Mouse (Mus musculus): ENCODE measurements at regions not wholly inside any gene's neighbourhood (a gene's known extent, or its start where the extent isn't known, plus 50 kb on each side); places are given as distances from the start of the nearest gene placed in this dataset.

DNA sequence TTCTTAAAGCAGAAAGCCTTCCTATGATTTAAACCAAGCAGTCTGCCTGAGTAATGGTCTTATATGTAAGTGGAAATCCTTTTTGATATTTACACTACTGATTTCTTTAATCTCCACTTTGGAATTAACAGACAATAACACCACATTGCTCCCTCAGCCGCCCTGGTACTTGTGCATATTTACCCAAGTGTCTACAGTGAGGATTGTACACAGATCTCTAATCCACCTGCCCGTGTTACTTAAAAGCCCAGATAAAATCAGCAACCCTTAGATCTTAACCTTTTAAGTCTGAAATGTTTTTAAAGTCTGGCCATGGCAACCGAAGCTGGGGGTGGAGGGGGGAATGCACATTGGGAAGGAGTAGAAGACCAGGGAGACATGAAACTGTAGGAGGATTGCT lies 382.3 kb upstream of the Nr2f2 start:
- no peak overlapping the region for H3K4me2 ChIP-seq (ENCODE audit: low read length)
- H3K27me3 ChIP-seq (replicated peaks; ENCODE audit: control insufficient read depth, insufficient read depth, low read length) = no peaks in the 10 kb centered on the region
- H3K27ac ChIP-seq (ENCODE audit: low read depth, low read length) = no peak overlapping the region
- no peaks in the 10 kb centered on the region for H3K36me3 ChIP-seq (ENCODE audit: control insufficient read depth, insufficient read depth, low read length)
- no peak for ATAC-seq
- H3K9ac ChIP-seq (ENCODE audit: low read depth, low read length) = no peak overlapping the region
- no peaks in the 10 kb centered on the region for H3K9me3 ChIP-seq (ENCODE audit: control insufficient read depth, low read length)
- no peak overlapping the region for H3K4me3 ChIP-seq (ENCODE audit: low read length)
- no peaks in the 10 kb centered on the region for H3K4me1 ChIP-seq (ENCODE audit: control insufficient read depth, insufficient read depth, low read depth, low read length)
- 73% methylated on average over 3 of the region's 3 CpGs for WGBS

DNA sequence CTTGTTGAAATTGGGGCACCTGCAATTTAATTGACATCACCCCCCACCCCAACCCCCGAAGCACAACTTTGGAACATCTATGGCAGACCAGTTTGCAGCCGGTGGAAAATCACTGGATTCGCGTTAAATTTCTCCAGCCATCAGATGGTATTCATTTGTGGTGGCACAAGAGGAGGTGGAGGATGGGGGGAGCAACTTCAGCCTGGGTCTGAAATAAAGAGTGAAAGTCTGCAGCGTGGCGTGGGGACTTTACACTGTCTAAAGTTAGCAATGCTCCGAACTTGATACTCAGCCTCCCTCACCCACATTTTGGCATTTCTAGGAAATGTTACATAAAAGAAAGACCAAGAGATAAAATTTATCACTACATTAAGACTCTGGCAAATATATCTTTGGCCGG lies 381.8 kb upstream of the Nr2f2 start:
- H3K36me3 ChIP-seq (ENCODE audit: control insufficient read depth, insufficient read depth, low read length) = no peaks in the 10 kb centered on the region
- H3K9ac ChIP-seq (ENCODE audit: low read depth, low read length) = no peak overlapping the region
- H3K4me3 ChIP-seq (ENCODE audit: low read length) = no peak overlapping the region
- H3K27ac ChIP-seq (ENCODE audit: low read depth, low read length) = no peak overlapping the region
- H3K9me3 ChIP-seq (ENCODE audit: control insufficient read depth, low read length) = no peaks in the 10 kb centered on the region
- H3K4me2 ChIP-seq (ENCODE audit: low read length) = no peak overlapping the region
- WGBS = 89% methylated on average over 8 of the region's 8 CpGs
- ATAC-seq = no peak
- no peaks in the 10 kb centered on the region for H3K27me3 ChIP-seq (replicated peaks; ENCODE audit: control insufficient read depth, insufficient read depth, low read length)
- no peaks in the 10 kb centered on the region for H3K4me1 ChIP-seq (ENCODE audit: control insufficient read depth, insufficient read depth, low read depth, low read length)

DNA sequence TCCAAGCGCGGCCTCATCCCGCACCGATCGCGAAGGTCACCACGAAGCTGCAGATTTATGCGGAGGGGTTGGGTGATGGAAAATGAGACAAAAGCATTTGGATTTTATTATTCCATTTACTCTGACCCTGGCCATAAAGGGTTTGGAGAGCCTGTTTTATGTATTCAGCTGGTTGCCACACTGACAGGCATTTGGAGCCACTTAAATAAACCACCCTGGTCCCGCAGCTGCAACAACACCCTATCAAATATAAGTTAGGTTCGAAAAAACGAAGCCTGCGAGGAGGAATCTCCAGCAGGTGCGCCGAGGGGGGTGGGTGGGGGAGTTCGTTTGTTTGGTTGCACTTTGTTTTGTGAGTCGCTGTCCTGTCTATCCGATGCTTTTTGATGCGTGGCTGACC lies 377.8 kb upstream of the Nr2f2 start:
- ATAC-seq = no peak
- H3K27me3 ChIP-seq (replicated peaks; ENCODE audit: control insufficient read depth, insufficient read depth, low read length) = no peaks in the 10 kb centered on the region
- WGBS = 71% methylated on average over 18 of the region's 18 CpGs
- H3K4me3 ChIP-seq (ENCODE audit: low read length) = no peak overlapping the region
- no peaks in the 10 kb centered on the region for H3K4me1 ChIP-seq (ENCODE audit: control insufficient read depth, insufficient read depth, low read depth, low read length)
- no peak overlapping the region for H3K27ac ChIP-seq (ENCODE audit: low read depth, low read length)
- H3K9me3 ChIP-seq (ENCODE audit: control insufficient read depth, low read length) = no peaks in the 10 kb centered on the region
- H3K36me3 ChIP-seq (ENCODE audit: control insufficient read depth, insufficient read depth, low read length) = no peaks in the 10 kb centered on the region
- H3K4me2 ChIP-seq (ENCODE audit: low read length) = no peak overlapping the region
- no peak overlapping the region for H3K9ac ChIP-seq (ENCODE audit: low read depth, low read length)

DNA sequence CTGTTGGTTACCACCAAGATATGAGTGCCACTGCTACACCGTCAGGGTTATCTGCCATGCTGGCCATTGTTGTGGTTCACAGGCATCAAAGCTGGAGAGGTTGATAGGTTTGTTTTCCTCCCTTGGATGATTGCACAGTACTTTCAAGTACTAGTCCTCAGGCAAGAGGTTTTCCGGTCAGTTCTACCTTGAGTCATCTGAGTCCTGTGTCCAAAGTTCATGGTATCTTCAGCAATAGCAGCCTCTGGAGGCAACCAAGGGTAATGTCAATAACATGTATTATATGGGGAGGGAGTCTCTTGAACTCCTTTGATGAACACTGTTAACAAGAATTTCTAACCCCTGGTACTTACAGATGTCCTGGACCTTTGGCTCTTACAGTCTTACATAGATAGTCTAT lies 369.1 kb upstream of the Nr2f2 start:
- H3K27me3 ChIP-seq (replicated peaks; ENCODE audit: control insufficient read depth, insufficient read depth, low read length) = no peaks in the 10 kb centered on the region
- H3K27ac ChIP-seq (ENCODE audit: low read depth, low read length) = no peak overlapping the region
- 0 out of 2 replicates have a peak, but pooled peaks cover 2% of the 10 kb centered on the region for H3K9me3 ChIP-seq (ENCODE audit: control insufficient read depth, low read length)
- ATAC-seq = no peak
- H3K4me1 ChIP-seq (ENCODE audit: control insufficient read depth, insufficient read depth, low read depth, low read length) = no peaks in the 10 kb centered on the region
- H3K4me2 ChIP-seq (ENCODE audit: low read length) = no peak overlapping the region
- no peaks in the 10 kb centered on the region for H3K36me3 ChIP-seq (ENCODE audit: control insufficient read depth, insufficient read depth, low read length)
- no peak overlapping the region for H3K4me3 ChIP-seq (ENCODE audit: low read length)
- no peak overlapping the region for H3K9ac ChIP-seq (ENCODE audit: low read depth, low read length)
- 98% methylated on average over 2 of the region's 2 CpGs for WGBS

DNA sequence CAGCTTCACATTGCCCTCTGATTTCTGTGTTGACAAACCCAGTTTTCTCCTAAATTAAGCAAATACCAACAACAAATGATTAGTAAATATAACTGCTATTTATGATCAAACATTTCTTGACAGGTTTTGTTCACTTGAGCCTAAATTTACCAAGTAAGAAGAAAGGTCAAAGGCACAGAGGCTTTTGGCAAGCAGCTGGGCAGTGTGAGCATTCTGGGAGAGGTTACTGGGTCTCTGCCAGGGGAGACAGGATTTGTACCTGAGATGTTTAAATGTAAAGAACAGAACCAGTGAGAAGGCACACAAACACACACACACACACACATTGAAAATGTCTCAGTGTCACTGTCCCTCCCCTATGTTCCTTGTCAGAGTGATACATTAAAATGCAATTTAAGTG lies 367.0 kb upstream of the Nr2f2 start:
- no peak overlapping the region for H3K4me3 ChIP-seq (ENCODE audit: low read length)
- no peaks in the 10 kb centered on the region for H3K9me3 ChIP-seq (ENCODE audit: control insufficient read depth, low read length)
- no peaks in the 10 kb centered on the region for H3K27me3 ChIP-seq (replicated peaks; ENCODE audit: control insufficient read depth, insufficient read depth, low read length)
- H3K4me1 ChIP-seq (ENCODE audit: control insufficient read depth, insufficient read depth, low read depth, low read length) = no peaks in the 10 kb centered on the region
- no peaks in the 10 kb centered on the region for H3K36me3 ChIP-seq (ENCODE audit: control insufficient read depth, insufficient read depth, low read length)
- H3K9ac ChIP-seq (ENCODE audit: low read depth, low read length) = no peak overlapping the region
- H3K27ac ChIP-seq (ENCODE audit: low read depth, low read length) = no peak overlapping the region
- ATAC-seq = no peak
- H3K4me2 ChIP-seq (ENCODE audit: low read length) = no peak overlapping the region

DNA sequence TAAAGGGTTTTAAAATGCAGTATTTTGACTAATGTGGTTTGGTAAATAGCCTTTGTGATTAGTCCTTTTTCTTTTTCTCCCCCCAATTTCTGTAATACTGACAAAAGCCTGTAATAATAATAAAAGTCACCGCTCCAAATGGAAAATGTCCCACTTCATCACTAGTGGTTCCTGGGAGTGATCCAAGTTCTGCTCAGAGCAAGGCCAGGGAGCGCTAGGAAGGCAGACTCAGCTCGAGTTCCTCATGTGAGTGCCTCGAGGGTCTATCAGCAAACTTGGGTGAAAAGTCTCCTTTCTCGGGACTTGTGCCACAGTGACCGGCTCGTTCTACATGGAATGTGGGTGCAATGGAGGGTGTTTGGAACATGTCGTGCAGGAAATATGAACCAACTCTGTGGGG lies 363.4 kb upstream of the Nr2f2 start:
- H3K4me2 ChIP-seq (ENCODE audit: low read length) = no peak overlapping the region
- 93% methylated on average over 8 of the region's 8 CpGs for WGBS
- H3K4me3 ChIP-seq (ENCODE audit: low read length) = no peak overlapping the region
- H3K27me3 ChIP-seq (replicated peaks; ENCODE audit: control insufficient read depth, insufficient read depth, low read length) = no peaks in the 10 kb centered on the region
- H3K9me3 ChIP-seq (ENCODE audit: control insufficient read depth, low read length) = no peaks in the 10 kb centered on the region
- no peak overlapping the region for H3K27ac ChIP-seq (ENCODE audit: low read depth, low read length)
- H3K36me3 ChIP-seq (ENCODE audit: control insufficient read depth, insufficient read depth, low read length) = no peaks in the 10 kb centered on the region
- no peaks in the 10 kb centered on the region for H3K4me1 ChIP-seq (ENCODE audit: control insufficient read depth, insufficient read depth, low read depth, low read length)
- ATAC-seq = no peak
- no peak overlapping the region for H3K9ac ChIP-seq (ENCODE audit: low read depth, low read length)

DNA sequence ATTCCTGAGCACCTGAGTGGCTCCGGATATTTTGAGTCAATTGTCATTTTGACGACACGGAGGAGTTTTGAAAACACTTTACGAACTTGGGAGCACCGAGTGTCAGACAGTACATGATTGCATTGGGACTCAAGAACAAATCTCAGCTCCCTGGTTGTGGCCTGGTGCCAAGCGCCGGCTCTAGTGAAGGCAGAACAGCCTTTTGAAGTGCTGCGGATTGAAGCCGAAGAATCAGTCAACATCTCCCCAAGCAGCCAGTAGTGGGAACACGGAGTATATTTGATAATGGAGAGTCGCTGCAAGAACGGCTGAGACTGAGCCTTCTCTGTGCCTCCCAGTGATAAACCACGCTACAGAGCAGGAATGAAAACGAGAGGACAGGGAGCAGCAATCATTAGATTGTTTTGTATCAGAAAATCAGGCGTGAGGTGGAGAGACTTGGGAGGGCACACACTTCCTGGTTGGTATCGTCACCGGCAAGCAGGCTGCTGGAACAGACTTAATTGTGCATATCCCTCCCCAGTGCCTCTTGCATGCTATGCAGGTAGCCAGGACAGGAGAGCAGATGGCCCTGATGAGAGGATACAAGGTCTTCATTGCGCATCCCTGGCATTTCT lies 351.7 kb upstream of the Nr2f2 start:
- 58% methylated on average over 18 of the region's 18 CpGs for WGBS
- no peak for ATAC-seq
- Histone ChIP-seq H3K9me3 (ENCODE audit: control insufficient read depth, low read length) (no peaks in the 10 kb centered on the region), H3K27ac (ENCODE audit: low read depth, low read length) (no peak overlapping the region), H3K9ac (ENCODE audit: low read depth, low read length) (no peak overlapping the region), H3K4me2 (ENCODE audit: low read length) (peak overlapping the region; percentile 32), H3K27me3 (replicated peaks; ENCODE audit: control insufficient read depth, insufficient read depth, low read length) (no peaks in the 10 kb centered on the region), H3K4me3 (ENCODE audit: low read length) (no peak overlapping the region), H3K36me3 (ENCODE audit: control insufficient read depth, insufficient read depth, low read length) (no peaks in the 10 kb centered on the region), H3K4me1 (ENCODE audit: control insufficient read depth, insufficient read depth, low read depth, low read length) (peaks cover 4% of the 10 kb centered on the region; the same call in 1 of the 2 replicates)

DNA sequence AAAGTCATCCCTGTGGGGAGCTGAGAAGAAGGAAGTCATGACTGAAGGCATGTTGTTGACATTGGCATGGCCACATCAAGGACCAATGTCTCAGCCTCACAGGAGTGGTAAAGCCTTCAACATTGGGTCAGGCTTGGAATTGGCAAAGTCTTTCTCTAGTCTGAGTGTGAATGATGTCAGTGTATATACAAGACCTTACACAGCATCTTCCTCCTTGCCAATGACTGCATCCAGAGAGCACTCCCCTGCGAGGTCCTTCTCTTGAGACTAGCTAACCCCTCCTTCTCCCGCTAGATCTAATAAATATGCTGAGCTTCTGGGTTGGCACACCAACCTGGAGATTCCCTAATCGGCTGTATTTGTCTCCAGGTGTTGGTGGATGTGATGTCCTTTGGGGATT lies 351.1 kb upstream of the Nr2f2 start:
- H3K9ac ChIP-seq (ENCODE audit: low read depth, low read length) = no peak overlapping the region
- H3K9me3 ChIP-seq (ENCODE audit: control insufficient read depth, low read length) = no peaks in the 10 kb centered on the region
- no peak overlapping the region for H3K4me2 ChIP-seq (ENCODE audit: low read length)
- no peak for ATAC-seq
- no peaks in the 10 kb centered on the region for H3K27me3 ChIP-seq (replicated peaks; ENCODE audit: control insufficient read depth, insufficient read depth, low read length)
- H3K4me1 ChIP-seq (ENCODE audit: control insufficient read depth, insufficient read depth, low read depth, low read length) = peaks cover 4% of the 10 kb centered on the region; the same call in 1 of the 2 replicates
- no peaks in the 10 kb centered on the region for H3K36me3 ChIP-seq (ENCODE audit: control insufficient read depth, insufficient read depth, low read length)
- no peak overlapping the region for H3K4me3 ChIP-seq (ENCODE audit: low read length)
- no peak overlapping the region for H3K27ac ChIP-seq (ENCODE audit: low read depth, low read length)
- 87% methylated on average over 3 of the region's 3 CpGs for WGBS

DNA sequence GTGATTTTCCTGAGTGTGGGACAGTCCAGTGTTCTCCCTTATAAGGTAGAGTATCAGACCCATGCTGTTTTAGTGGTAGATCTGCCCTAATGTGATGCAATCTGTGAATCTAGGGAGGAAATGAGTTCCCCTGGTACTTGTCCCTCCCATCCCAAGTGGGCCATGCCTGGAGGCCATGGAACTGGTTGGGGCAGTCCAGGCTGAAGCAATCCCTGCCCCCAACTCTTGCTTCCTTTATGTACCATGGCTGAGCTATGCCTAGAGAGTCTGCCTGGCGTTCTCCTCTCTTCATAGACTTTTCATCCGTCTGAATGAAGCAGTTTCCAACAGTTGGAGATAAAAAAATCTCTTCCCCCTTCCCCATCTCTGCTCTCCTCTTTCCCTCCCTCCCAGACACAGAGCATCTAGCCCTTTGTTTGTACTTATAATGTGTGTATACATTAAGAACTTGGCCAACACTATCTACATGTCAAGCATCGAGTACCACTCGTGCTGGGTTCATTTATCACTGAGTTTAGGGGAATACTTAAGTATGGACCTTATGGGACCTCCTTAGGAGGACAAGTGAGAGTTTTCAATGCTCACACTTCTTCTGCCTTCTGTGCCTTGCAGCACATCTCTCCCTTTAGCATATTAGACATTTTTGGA lies 350.4 kb upstream of the Nr2f2 start:
- no peak overlapping the region for H3K9ac ChIP-seq (ENCODE audit: low read depth, low read length)
- no peak overlapping the region for H3K27ac ChIP-seq (ENCODE audit: low read depth, low read length)
- H3K4me2 ChIP-seq (ENCODE audit: low read length) = no peak overlapping the region
- WGBS = 93% methylated on average over 4 of the region's 4 CpGs
- H3K27me3 ChIP-seq (replicated peaks; ENCODE audit: control insufficient read depth, insufficient read depth, low read length) = no peaks in the 10 kb centered on the region
- H3K4me1 ChIP-seq (ENCODE audit: control insufficient read depth, insufficient read depth, low read depth, low read length) = peaks cover 4% of the 10 kb centered on the region; the same call in 1 of the 2 replicates
- H3K36me3 ChIP-seq (ENCODE audit: control insufficient read depth, insufficient read depth, low read length) = no peaks in the 10 kb centered on the region
- no peak for ATAC-seq
- H3K4me3 ChIP-seq (ENCODE audit: low read length) = no peak overlapping the region
- no peaks in the 10 kb centered on the region for H3K9me3 ChIP-seq (ENCODE audit: control insufficient read depth, low read length)
